Mouse (Mus musculus) liver, embryonic 14.5 days (tissue): Measurements from ENCODE around the gene Zc3h14. TPM values are rescaled to one million over a fixed set of nuclear protein-coding genes. Genes with fewer than 3 reads are reported as not detected.

Experiments used
- ATAC-seq: fragments of 200-750 bp; cut with Nextera tagmentation; 2 replicates; pipeline ENCODE4 v1.8.0; 2017; ENCODE audit warnings: moderate number of reproducible peaks, mild to moderate bottlenecking, moderate library complexity; ENCODE audit not compliant: insufficient read depth
- DNase-seq, 3 experiments: peaks; one replicate each; pipeline ENCODE4 v3.0.0-alpha.2; 2012 to 2013; ENCODE audit warnings: low read depth in 3 of 3, low spot score in 3 of 3
- H3K27ac ChIP-seq: fragments of 300-500 bp; sonication (generic); 2 replicates; pipeline ENCODE4 v1.5.1; 2014; ENCODE audit warnings: moderate library complexity, mild to moderate bottlenecking, control low read depth, inconsistent platforms
- H3K27me3 ChIP-seq: fragments of 300-500 bp; sonication (generic); 2 replicates; pipeline ENCODE4 v1.6.1; 2014; ENCODE audit warnings: mild to moderate bottlenecking, low read length, moderate library complexity; ENCODE audit not compliant: control insufficient read depth, insufficient read depth
- H3K36me3 ChIP-seq: fragments of 300-500 bp; sonication (generic); replicated peaks from 2 replicates; pipeline ENCODE4 v1.6.1; 2014; ENCODE audit warnings: low read depth; ENCODE audit not compliant: control insufficient read depth, insufficient read depth
- H3K4me1 ChIP-seq, 2 experiments: fragments of 200-500 bp in 1 of 2; fragments of 300-500 bp in 1 of 2; sonication (generic) in 1 of 2; replicated peaks; 2 replicates each; pipeline ENCODE4 v1.6.1; 2012 to 2014; ENCODE audit warnings: antibody characterized with exemption in 1 of 2, inconsistent platforms in 1 of 2, low read length in 1 of 2; ENCODE audit not compliant: control insufficient read depth in 2 of 2, insufficient read depth in 2 of 2
- H3K4me2 ChIP-seq: fragments of 300-500 bp; sonication (generic); 2 replicates; pipeline ENCODE4 v1.6.1; 2014; ENCODE audit warnings: low read depth, mild to moderate bottlenecking, control low read depth, moderate library complexity
- H3K4me3 ChIP-seq, 2 experiments: fragments of 200-500 bp in 1 of 2; fragments of 300-500 bp in 1 of 2; sonication (generic) in 1 of 2; 2 replicates each; pipeline ENCODE4 v1.5.1; 2012 to 2014; ENCODE audit warnings: low read depth in 2 of 2, low read length in 2 of 2, mild to moderate bottlenecking in 2 of 2, control low read depth in 1 of 2, inconsistent platforms in 1 of 2, moderate library complexity in 1 of 2; ENCODE audit not compliant: insufficient read depth in 1 of 2
- H3K9ac ChIP-seq: fragments of 300-500 bp; sonication (generic); replicated peaks from 2 replicates; pipeline ENCODE4 v1.6.1; 2014; ENCODE audit warnings: mild to moderate bottlenecking, control low read depth, moderate library complexity
- H3K9me3 ChIP-seq: fragments of 300-500 bp; sonication (generic); 2 replicates; pipeline ENCODE4 v1.6.1; 2016; ENCODE audit warnings: low read length, mixed read lengths; ENCODE audit not compliant: control insufficient read depth
- CTCF ChIP-seq: IDR thresholded peaks from 2 replicates; pipeline ENCODE4 v1.5.1; 2016; ENCODE audit warnings: antibody characterized with exemption, low read depth, control low read depth
- EP300 ChIP-seq: IDR thresholded peaks from 2 replicates; pipeline ENCODE4 v1.6.1; 2016; ENCODE audit warnings: antibody characterized with exemption, low read depth
- WGBS: fragments of 180-500 bp; shearing (Covaris S2); extraction: QIAGEN DNeasy Blood & Tissue Kit; methylation state at CpG from one replicate; pipeline ENCODE4 v1.1.7; 2014; ENCODE audit not compliant: insufficient replicate concordance; 5-methylcytosine and 5-hydroxymethylcytosine counted together
- polyA plus RNA-seq, 2 experiments: library from polyadenylated mRNA; depleted of rRNA in 1 of 2; stranded (reverse) in 1 of 2; unstranded in 1 of 2; fragments of >200 nt; fragmentation: Nextera tagmentation in 1 of 2; extraction: Ambion mirVana in 1 of 2; gene quantifications; 2 replicates each; pipeline versions ENCODE4 v1.2.1 to v1.2.3; 2012 to 2014

Zc3h14 gene
- polyA plus RNA-seq (2012; rRNA removed): 25.5 and 35.1 TPM in 2 replicates
- polyA plus RNA-seq (2014; fragmentation: Nextera tagmentation; extraction: Ambion mirVana): 36.9 and 42.4 TPM in 2 replicates

GRCm38 (mm10) chr12:98746746-98747379 lies at the start of gene Zc3h14:
TSS of gene Zc3h14 (plus strand) at chr12:98746964.
- H3K9me3 ChIP-seq: no peaks in the 10 kb centered on the region
- H3K27ac ChIP-seq: peak within 1 kb of the TSS; percentile 68
- H3K4me3 ChIP-seq: peak within 1 kb of the TSS; percentile 95 to 99
- H3K27me3 ChIP-seq: no peaks in the 10 kb centered on the region
- H3K4me2 ChIP-seq: peak within 1 kb of the TSS; percentile 89
- TF ChIP-seq EP300: no peak
- peak; percentile 79 for TF ChIP-seq CTCF
- H3K36me3 ChIP-seq: peaks cover 4% of the 10 kb centered on the region; the same call in 1 of the 2 replicates
- peak; percentile 80 to 87 (median 84) for DNase-seq
- WGBS: under 1% methylated on average over 82 of the region's 87 CpGs
- H3K4me1 ChIP-seq: peaks cover 7% of the 10 kb centered on the region in 2 experiments; a peak in 2 of 4 replicates
- H3K9ac ChIP-seq: peak within 1 kb of the TSS; percentile 88
- ATAC-seq: peak; percentile 91

GRCm38 (mm10) chr12:98697202-98697601 lies 49.6 kb upstream of the Zc3h14 start:
- Histone ChIP-seq H3K4me2 (no peak overlapping the region), H3K4me1 (no peaks in the 10 kb centered on the region), H3K4me3 (no peak overlapping the region), H3K36me3 (no peaks in the 10 kb centered on the region), H3K27me3 (no peaks in the 10 kb centered on the region), H3K27ac (no peak overlapping the region), H3K9me3 (no peaks in the 10 kb centered on the region), H3K9ac (no peak overlapping the region)
- DNase-seq (no peak), ATAC-seq (no peak)
- TF ChIP-seq CTCF (no peak), EP300 (no peak)
- 70% methylated on average over 5 of the region's 5 CpGs for WGBS

GRCm38 (mm10) chr12:98701564-98701963 lies 45.2 kb upstream of the Zc3h14 start:
- ATAC-seq (no peak), DNase-seq (no peak)
- H3K4me2 ChIP-seq: no peak overlapping the region
- H3K4me1 ChIP-seq: no peaks in the 10 kb centered on the region
- H3K27me3 ChIP-seq: no peaks in the 10 kb centered on the region
- H3K27ac ChIP-seq: no peak overlapping the region
- no peak overlapping the region for H3K9ac ChIP-seq
- H3K4me3 ChIP-seq: no peak overlapping the region
- WGBS: 67% methylated on average over 9 of the region's 9 CpGs
- TF ChIP-seq EP300: no peak
- TF ChIP-seq CTCF: no peak
- no peaks in the 10 kb centered on the region for H3K36me3 ChIP-seq
- H3K9me3 ChIP-seq: no peaks in the 10 kb centered on the region

GRCm38 (mm10) chr12:98703554-98703953 lies 43.2 kb upstream of the Zc3h14 start:
- 53% methylated on average over 2 of the region's 2 CpGs for WGBS
- H3K4me3 ChIP-seq: no peak overlapping the region
- no peak for DNase-seq
- H3K4me2 ChIP-seq: no peak overlapping the region
- no peak overlapping the region for H3K9ac ChIP-seq
- H3K4me1 ChIP-seq: no peaks in the 10 kb centered on the region
- H3K27ac ChIP-seq: no peak overlapping the region
- TF ChIP-seq CTCF: no peak
- TF ChIP-seq EP300: no peak
- no peaks in the 10 kb centered on the region for H3K27me3 ChIP-seq
- H3K36me3 ChIP-seq: no peaks in the 10 kb centered on the region
- H3K9me3 ChIP-seq: no peaks in the 10 kb centered on the region
- ATAC-seq: no peak

GRCm38 (mm10) chr12:98703961-98704360 lies 42.8 kb upstream of the Zc3h14 start:
- H3K36me3 ChIP-seq: no peaks in the 10 kb centered on the region
- no peak overlapping the region for H3K4me3 ChIP-seq
- no peak for TF ChIP-seq CTCF
- TF ChIP-seq EP300: no peak
- no peak for ATAC-seq
- no peak overlapping the region for H3K4me2 ChIP-seq
- no peak for DNase-seq
- H3K27ac ChIP-seq: no peak overlapping the region
- H3K27me3 ChIP-seq: no peaks in the 10 kb centered on the region
- no peak overlapping the region for H3K9ac ChIP-seq
- H3K9me3 ChIP-seq: no peaks in the 10 kb centered on the region
- 73% methylated on average over 10 of the region's 10 CpGs for WGBS
- H3K4me1 ChIP-seq: no peaks in the 10 kb centered on the region
